Mouse (Mus musculus): ENCODE data around the gene Ppp1r21. TPM values are rescaled to one million over a fixed set of nuclear protein-coding genes. Genes with fewer than 3 reads are reported as not detected.

Ppp1r21 gene
- polyA plus RNA-seq (2015; fragmentation: Nextera tagmentation; extraction: Ambion mirVana) = 28.1 and 29.5 TPM in 2 replicates

DNA sequence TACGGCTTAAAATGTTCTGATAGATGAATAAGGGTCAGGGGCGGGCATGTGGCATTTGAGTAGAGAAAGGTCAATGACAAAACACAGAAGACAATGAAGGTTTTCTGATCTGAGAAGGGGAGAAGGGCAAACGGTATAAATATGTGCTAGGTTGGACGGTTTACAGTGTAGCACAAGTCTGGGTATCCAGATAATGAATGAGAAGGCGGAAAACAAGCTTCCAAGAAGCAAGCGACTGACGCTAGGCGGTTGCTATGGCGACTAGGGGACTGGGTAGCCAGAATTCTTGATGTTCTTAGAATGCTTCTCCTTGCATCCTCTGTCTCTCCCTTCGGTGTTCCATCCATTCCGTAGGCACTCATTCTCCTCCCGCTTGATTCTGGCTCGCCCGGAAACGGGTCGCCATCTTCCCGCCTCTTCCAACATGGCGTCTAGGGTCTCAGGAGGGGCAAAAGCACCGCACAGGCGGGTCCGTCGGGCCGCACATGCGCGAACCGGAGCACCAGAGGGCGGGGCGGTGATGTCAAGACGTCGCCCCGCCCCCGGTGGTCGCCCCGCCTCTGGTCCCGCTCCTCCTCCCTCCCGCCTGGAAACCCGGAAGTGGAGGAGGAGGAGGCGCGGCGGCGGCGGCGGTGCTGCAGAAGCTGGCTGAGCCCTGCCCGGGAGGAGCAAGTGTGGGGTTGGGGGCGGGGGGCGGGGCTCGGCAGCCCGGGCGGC, at the start of gene Ppp1r21:
Ppp1r21 (plus strand) TSS at position 600 of the 717 bp plus-strand sequence.
- Histone ChIP-seq H3K4me1 (replicated peaks; ENCODE audit: control insufficient read depth, insufficient read depth, low read length) (peaks cover 14% of the 10 kb centered on the region), H3K36me3 (ENCODE audit: control insufficient read depth, insufficient read depth) (no peaks in the 10 kb centered on the region), H3K9ac (replicated peaks; ENCODE audit: low read depth, low read length) (peak within 1 kb of the TSS; percentile 84), H3K4me3 (replicated peaks; ENCODE audit: low read length) (peak within 1 kb of the TSS; percentile 81), H3K27me3 (replicated peaks; ENCODE audit: control insufficient read depth, insufficient read depth, low read length) (no peaks in the 10 kb centered on the region), H3K4me2 (ENCODE audit: low read length) (peak within 1 kb of the TSS; percentile 90), H3K9me3 (ENCODE audit: control insufficient read depth, low read length) (no peaks in the 10 kb centered on the region), H3K27ac (ENCODE audit: low read length) (peak within 1 kb of the TSS; percentile 95)
- 6% methylated on average over 40 of the region's 49 CpGs for WGBS
- peak; percentile 96 for ATAC-seq

DNA sequence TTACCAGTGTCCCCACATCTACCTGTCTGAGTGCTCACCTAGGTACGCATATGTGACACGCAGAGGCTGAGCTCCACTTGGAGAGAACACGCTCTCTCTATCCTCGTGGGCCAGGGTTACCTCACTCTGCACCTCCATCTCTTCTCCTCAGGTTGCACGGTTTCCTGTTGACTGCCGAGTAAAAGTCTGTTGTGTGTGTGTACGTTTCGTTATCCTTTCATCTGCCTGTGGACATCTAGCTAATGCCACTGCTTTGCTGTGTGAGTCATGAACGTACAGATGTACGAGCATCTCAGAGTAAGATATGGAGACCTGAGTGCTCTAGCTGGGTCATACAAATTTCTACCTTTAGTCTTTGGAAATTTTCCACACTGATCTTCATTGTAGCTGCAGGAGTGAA, 49.5 kb upstream of the Ppp1r21 start:
- Histone ChIP-seq H3K9me3 (ENCODE audit: control insufficient read depth, low read length) (no peaks in the 10 kb centered on the region), H3K27ac (ENCODE audit: low read length) (no peak overlapping the region), H3K9ac (replicated peaks; ENCODE audit: low read depth, low read length) (no peak overlapping the region), H3K4me3 (replicated peaks; ENCODE audit: low read length) (no peak overlapping the region), H3K4me1 (replicated peaks; ENCODE audit: control insufficient read depth, insufficient read depth, low read length) (no peaks in the 10 kb centered on the region), H3K4me2 (ENCODE audit: low read length) (no peak overlapping the region), H3K36me3 (ENCODE audit: control insufficient read depth, insufficient read depth) (no peaks in the 10 kb centered on the region), H3K27me3 (replicated peaks; ENCODE audit: control insufficient read depth, insufficient read depth, low read length) (no peaks in the 10 kb centered on the region)
- WGBS = 91% methylated on average over 10 of the region's 10 CpGs
- ATAC-seq = no peak

GRCm38 (mm10) chr17:88481062-88481461, 48.9 kb upstream of the Ppp1r21 start:
- Histone ChIP-seq H3K4me2 (ENCODE audit: low read length) (no peak overlapping the region), H3K9ac (replicated peaks; ENCODE audit: low read depth, low read length) (no peak overlapping the region), H3K4me3 (replicated peaks; ENCODE audit: low read length) (no peak overlapping the region), H3K27ac (ENCODE audit: low read length) (no peak overlapping the region), H3K36me3 (ENCODE audit: control insufficient read depth, insufficient read depth) (no peaks in the 10 kb centered on the region), H3K27me3 (replicated peaks; ENCODE audit: control insufficient read depth, insufficient read depth, low read length) (no peaks in the 10 kb centered on the region), H3K9me3 (ENCODE audit: control insufficient read depth, low read length) (no peaks in the 10 kb centered on the region), H3K4me1 (replicated peaks; ENCODE audit: control insufficient read depth, insufficient read depth, low read length) (no peaks in the 10 kb centered on the region)
- WGBS = 79% methylated on average over 2 of the region's 2 CpGs
- ATAC-seq = no peak

- no peaks in the 10 kb centered on the region for H3K9me3 ChIP-seq (ENCODE audit: control insufficient read depth, low read length)
- no peak for ATAC-seq
- H3K4me2 ChIP-seq (ENCODE audit: low read length) = no peak overlapping the region
- no peaks in the 10 kb centered on the region for H3K4me1 ChIP-seq (replicated peaks; ENCODE audit: control insufficient read depth, insufficient read depth, low read length)
- 91% methylated on average over 3 of the region's 3 CpGs for WGBS
- no peaks in the 10 kb centered on the region for H3K36me3 ChIP-seq (ENCODE audit: control insufficient read depth, insufficient read depth)
- no peak overlapping the region for H3K27ac ChIP-seq (ENCODE audit: low read length)
- H3K4me3 ChIP-seq (replicated peaks; ENCODE audit: low read length) = no peak overlapping the region
- H3K27me3 ChIP-seq (replicated peaks; ENCODE audit: control insufficient read depth, insufficient read depth, low read length) = no peaks in the 10 kb centered on the region
- no peak overlapping the region for H3K9ac ChIP-seq (replicated peaks; ENCODE audit: low read depth, low read length)
Measured at GRCm38 (mm10) chr17:88481587-88481986, 48.3 kb upstream of the Ppp1r21 start.

- no peaks in the 10 kb centered on the region for H3K36me3 ChIP-seq (ENCODE audit: control insufficient read depth, insufficient read depth)
- no peaks in the 10 kb centered on the region for H3K4me1 ChIP-seq (replicated peaks; ENCODE audit: control insufficient read depth, insufficient read depth, low read length)
- no peaks in the 10 kb centered on the region for H3K9me3 ChIP-seq (ENCODE audit: control insufficient read depth, low read length)
- H3K4me3 ChIP-seq (replicated peaks; ENCODE audit: low read length) = no peak overlapping the region
- ATAC-seq = no peak
- 93% methylated on average over 11 of the region's 11 CpGs for WGBS
- no peak overlapping the region for H3K27ac ChIP-seq (ENCODE audit: low read length)
- H3K27me3 ChIP-seq (replicated peaks; ENCODE audit: control insufficient read depth, insufficient read depth, low read length) = no peaks in the 10 kb centered on the region
- no peak overlapping the region for H3K4me2 ChIP-seq (ENCODE audit: low read length)
- no peak overlapping the region for H3K9ac ChIP-seq (replicated peaks; ENCODE audit: low read depth, low read length)
Measured at GRCm38 (mm10) chr17:88484539-88484938, 45.4 kb upstream of the Ppp1r21 start.

GRCm38 (mm10) chr17:88484951-88485350, 45.0 kb upstream of the Ppp1r21 start:
- H3K4me1 ChIP-seq (replicated peaks; ENCODE audit: control insufficient read depth, insufficient read depth, low read length) = no peaks in the 10 kb centered on the region
- H3K9me3 ChIP-seq (ENCODE audit: control insufficient read depth, low read length) = no peaks in the 10 kb centered on the region
- H3K9ac ChIP-seq (replicated peaks; ENCODE audit: low read depth, low read length) = no peak overlapping the region
- 91% methylated on average over 1 of the region's 1 CpGs for WGBS
- no peak overlapping the region for H3K4me3 ChIP-seq (replicated peaks; ENCODE audit: low read length)
- no peak overlapping the region for H3K4me2 ChIP-seq (ENCODE audit: low read length)
- no peaks in the 10 kb centered on the region for H3K27me3 ChIP-seq (replicated peaks; ENCODE audit: control insufficient read depth, insufficient read depth, low read length)
- H3K27ac ChIP-seq (ENCODE audit: low read length) = no peak overlapping the region
- H3K36me3 ChIP-seq (ENCODE audit: control insufficient read depth, insufficient read depth) = no peaks in the 10 kb centered on the region
- no peak for ATAC-seq

- peaks cover 18% of the 10 kb centered on the region for H3K4me1 ChIP-seq (replicated peaks; ENCODE audit: control insufficient read depth, insufficient read depth, low read length)
- H3K36me3 ChIP-seq (ENCODE audit: control insufficient read depth, insufficient read depth) = no peaks in the 10 kb centered on the region
- no peak overlapping the region for H3K4me3 ChIP-seq (replicated peaks; ENCODE audit: low read length)
- H3K27ac ChIP-seq (ENCODE audit: low read length) = no peak overlapping the region
- no peak for ATAC-seq
- no peaks in the 10 kb centered on the region for H3K9me3 ChIP-seq (ENCODE audit: control insufficient read depth, low read length)
- 61% methylated on average over 10 of the region's 10 CpGs for WGBS
- no peaks in the 10 kb centered on the region for H3K27me3 ChIP-seq (replicated peaks; ENCODE audit: control insufficient read depth, insufficient read depth, low read length)
- no peak overlapping the region for H3K4me2 ChIP-seq (ENCODE audit: low read length)
- no peak overlapping the region for H3K9ac ChIP-seq (replicated peaks; ENCODE audit: low read depth, low read length)
Measured at GRCm38 (mm10) chr17:88490546-88490945, 39.4 kb upstream of the Ppp1r21 start.

GRCm38 (mm10) chr17:88491366-88492106, 38.4 kb upstream of the Ppp1r21 start:
- Histone ChIP-seq H3K9me3 (ENCODE audit: control insufficient read depth, low read length) (no peaks in the 10 kb centered on the region), H3K4me1 (replicated peaks; ENCODE audit: control insufficient read depth, insufficient read depth, low read length) (peaks cover 18% of the 10 kb centered on the region), H3K4me3 (replicated peaks; ENCODE audit: low read length) (no peak overlapping the region), H3K36me3 (ENCODE audit: control insufficient read depth, insufficient read depth) (no peaks in the 10 kb centered on the region), H3K27ac (ENCODE audit: low read length) (no peak overlapping the region), H3K9ac (replicated peaks; ENCODE audit: low read depth, low read length) (no peak overlapping the region), H3K27me3 (replicated peaks; ENCODE audit: control insufficient read depth, insufficient read depth, low read length) (no peaks in the 10 kb centered on the region), H3K4me2 (ENCODE audit: low read length) (no peak overlapping the region)
- ATAC-seq = no peak
- WGBS = 95% methylated on average over 13 of the region's 13 CpGs

DNA sequence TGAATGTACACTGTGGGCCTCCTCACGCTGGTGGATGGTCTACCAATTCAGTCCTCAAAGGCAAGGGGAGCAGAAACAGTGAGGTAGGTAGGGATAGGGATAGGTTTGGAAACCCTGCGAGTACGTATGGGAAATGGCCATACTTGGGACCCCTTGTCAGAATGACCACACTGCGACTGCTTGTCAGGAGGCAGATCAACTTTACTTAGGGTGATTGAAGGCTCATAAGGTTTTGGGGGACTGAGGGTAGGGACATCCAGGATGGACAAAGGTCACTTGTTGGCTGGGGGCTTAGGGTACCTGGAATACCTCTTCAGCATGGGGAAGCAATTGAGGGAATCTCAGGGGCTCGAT, 37.8 kb upstream of the Ppp1r21 start:
- Histone ChIP-seq H3K4me1 (replicated peaks; ENCODE audit: control insufficient read depth, insufficient read depth, low read length) (peaks cover 18% of the 10 kb centered on the region), H3K27me3 (replicated peaks; ENCODE audit: control insufficient read depth, insufficient read depth, low read length) (no peaks in the 10 kb centered on the region), H3K9me3 (ENCODE audit: control insufficient read depth, low read length) (no peaks in the 10 kb centered on the region), H3K36me3 (ENCODE audit: control insufficient read depth, insufficient read depth) (no peaks in the 10 kb centered on the region), H3K27ac (ENCODE audit: low read length) (no peak overlapping the region), H3K4me3 (replicated peaks; ENCODE audit: low read length) (no peak overlapping the region), H3K4me2 (ENCODE audit: low read length) (no peak overlapping the region), H3K9ac (replicated peaks; ENCODE audit: low read depth, low read length) (no peak overlapping the region)
- WGBS = 95% methylated on average over 5 of the region's 5 CpGs
- no peak for ATAC-seq

Data from forebrain, embryonic 16.5 days (tissue).